8 mouse cellular contexts compared by ENCODE assay signal in the genomic region with DNA sequence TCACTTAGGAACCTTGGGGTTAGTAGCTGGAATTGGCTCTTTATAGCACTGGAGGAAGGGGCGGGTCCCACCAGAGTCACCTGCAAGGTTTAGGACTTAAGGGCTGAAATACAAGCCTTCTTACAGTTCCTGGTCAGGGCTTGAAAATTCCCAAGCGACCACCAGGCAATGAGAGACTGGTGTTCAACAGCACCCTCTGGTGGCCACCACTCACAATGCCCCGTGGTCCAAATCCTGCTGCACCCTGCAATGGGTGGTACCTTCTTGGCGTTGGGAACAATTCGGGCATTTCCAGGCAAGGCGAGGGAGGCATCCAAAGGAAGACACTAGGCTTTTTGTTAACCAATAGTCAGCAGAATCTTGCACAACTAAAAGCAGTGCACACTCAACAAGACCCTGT. TPM values are rescaled to one million over a fixed set of nuclear protein-coding genes. Genes with fewer than 3 reads are reported as not detected.
DNase-seq lines count a peak whose midpoint lies in the region; ATAC-seq and TF ChIP-seq lines count a peak whose summit lies in the region.

No protein-coding gene starts in this region.

- H3K36me3 ChIP-seq in liver, adult 2 months (ENCODE audit: control insufficient read depth, insufficient read depth, low read length) = no peaks in the 10 kb centered on the region
- 0 out of 2 replicates have a peak, but pooled peaks cover 3% of the 10 kb centered on the region for H3K36me3 ChIP-seq in liver, embryonic 11.5 days (ENCODE audit: control insufficient read depth, insufficient read depth, low read length)

- no peaks in the 10 kb centered on the region for H3K79me2 ChIP-seq in liver, adult 2 months (ENCODE audit: control insufficient read depth, insufficient read depth, low read length)

- no peak overlapping the region for H3K4me3 ChIP-seq in liver, adult 2 months (ENCODE audit: insufficient read depth, low read depth, low read length)
- no peak overlapping the region for H3K4me3 ChIP-seq in liver, embryonic 11.5 days (ENCODE audit: low read depth, low read length)

- H3K27ac ChIP-seq in liver, adult 2 months (replicated peaks; ENCODE audit: insufficient read depth, low read depth, low read length) = no peak overlapping the region
- H3K27ac ChIP-seq in liver, embryonic 11.5 days (ENCODE audit: low read depth, low read length) = no peak overlapping the region

- H3K4me2 ChIP-seq in liver, embryonic 11.5 days = no peak overlapping the region

- TF ChIP-seq CTCF in liver, adult 2 months (IDR thresholded peaks at IDR 0.05; ENCODE audit: low read depth, low read length) = peak; percentile 90
- peak; percentile 65 for TF ChIP-seq CTCF in brain, embryonic 14.5 days (IDR thresholded peaks at IDR 0.05; ENCODE audit: borderline replicate concordance, extremely low read depth, insufficient read depth, insufficient read length)

- WGBS in liver, adult 2 months = 70% methylated on average over 6 of the region's 6 CpGs
- WGBS in liver, embryonic 11.5 days = 43% methylated on average over 6 of the region's 6 CpGs

- no peak for ATAC-seq in liver, embryonic 11.5 days (replicated peaks; ENCODE audit: low FRiP score)

- no peaks in the 10 kb centered on the region for H3K4me1 ChIP-seq in liver, adult 2 months (ENCODE audit: control insufficient read depth, insufficient read depth, low read length)
- no peaks in the 10 kb centered on the region for H3K4me1 ChIP-seq in liver, embryonic 11.5 days (replicated peaks; ENCODE audit: control insufficient read depth, insufficient read depth, low read length)

- no peaks in the 10 kb centered on the region for H3K27me3 ChIP-seq in liver, adult 2 months (ENCODE audit: control insufficient read depth, insufficient read depth, low read length)
- no peaks in the 10 kb centered on the region for H3K27me3 ChIP-seq in liver, embryonic 11.5 days (replicated peaks; ENCODE audit: control insufficient read depth, insufficient read depth, low read length)

- DNase-seq in embryo, embryonic 10 days (ENCODE audit: low spot score) = peak; percentile 32
- no peak for DNase-seq in embryo, embryonic 9.5 days (ENCODE audit: extremely low spot score)
- peak; percentile 14 for DNase-seq in liver, adult 2 months (ENCODE audit: extremely low read depth, low read depth, low spot score)
- DNase-seq in liver, embryonic 11.5 days (ENCODE audit: low spot score) = no peak
- peak; percentile 20 for DNase-seq in brain, embryonic 14.5 days (ENCODE audit: low read depth)
- DNase-seq in lung, postnatal 10 days = peak; percentile 57
- peak; percentile 43 for DNase-seq in thymus, postnatal 25 days
- no peak for DNase-seq in urinary bladder, adult 2 months (ENCODE audit: low spot score)

- no peak overlapping the region for H3K9ac ChIP-seq in liver, adult 2 months (ENCODE audit: low read depth, low read length)
- no peak overlapping the region for H3K9ac ChIP-seq in liver, embryonic 11.5 days (ENCODE audit: low read depth, low read length)

- no peaks in the 10 kb centered on the region for H3K9me3 ChIP-seq in liver, embryonic 11.5 days (ENCODE audit: control insufficient read depth, low read length)

- TF ChIP-seq POLR2A in liver, adult 2 months (IDR thresholded peaks at IDR 0.05; ENCODE audit: extremely low read depth, insufficient read depth, low read length) = no peak
- no peak for TF ChIP-seq POLR2A in brain, embryonic 14.5 days (IDR thresholded peaks at IDR 0.05; ENCODE audit: borderline replicate concordance, extremely low read depth, insufficient read depth, insufficient read length, poor library complexity, severe bottlenecking)

RNA-seq across cellular contexts. Expression of a gene that starts 30.4 kb away (rescaled TPM):
- total RNA-seq in liver, adult 2 months (2014; rRNA removed) = 7.1 and 7.4 TPM in 2 replicates
- 11.6 and 12.0 TPM in 2 replicates for polyA plus RNA-seq in liver, adult 2 months (2012; rRNA removed)
- 12.1 and 13.7 TPM in 2 replicates for polyA plus RNA-seq in liver, embryonic 11.5 days (2014; fragmentation: Nextera tagmentation; extraction: Ambion mirVana)
- polyA plus RNA-seq in brain, embryonic 14.5 days (2012; rRNA removed) = 45.0 and 55.7 TPM in 2 replicates
- polyA plus RNA-seq in urinary bladder, adult 2 months (2012; rRNA removed) = 11.3 and 12.2 TPM in 2 replicates

RNA-seq across cellular contexts. Expression of a gene that starts 41.8 kb away (rescaled TPM):
- 7.0 and 8.7 TPM in 2 replicates for total RNA-seq in liver, adult 2 months (2014; rRNA removed)
- 11.1 and 14.2 TPM in 2 replicates for polyA plus RNA-seq in liver, adult 2 months (2012; rRNA removed)
- 14.7 and 15.7 TPM in 2 replicates for polyA plus RNA-seq in liver, embryonic 11.5 days (2014; fragmentation: Nextera tagmentation; extraction: Ambion mirVana)
- polyA plus RNA-seq in brain, embryonic 14.5 days (2012; rRNA removed) = 10.2 and 13.5 TPM in 2 replicates
- polyA plus RNA-seq in urinary bladder, adult 2 months (2012; rRNA removed) = 22.2 and 25.8 TPM in 2 replicates

Comparison
In these comparisons a context has a peak if more than half of its experiments do, and no peak if none do; other contexts are left out.
1. DNase-seq: peak in embryo, embryonic 10 days (single experiment), liver, adult 2 months (single experiment), brain, embryonic 14.5 days (single experiment), lung, postnatal 10 days (single experiment) and thymus, postnatal 25 days (single experiment); none in embryo, embryonic 9.5 days (single experiment), liver, embryonic 11.5 days (single experiment) and urinary bladder, adult 2 months (single experiment).